Mouse (Mus musculus) embryo, embryonic 10.5 days (tissue): ENCODE measurements around the gene Slc25a20.
"Not testable (repeated sequence)": the region's sequence is repeated elsewhere in the genome, so short reads cannot be mapped to it uniquely, and the experiment has no call there.

Source experiments
- DNase-seq: peaks from one replicate; pipeline ENCODE4 v3.0.0-alpha.2; 2015; ENCODE audit warnings: low spot score

Slc25a20 gene

DNA sequence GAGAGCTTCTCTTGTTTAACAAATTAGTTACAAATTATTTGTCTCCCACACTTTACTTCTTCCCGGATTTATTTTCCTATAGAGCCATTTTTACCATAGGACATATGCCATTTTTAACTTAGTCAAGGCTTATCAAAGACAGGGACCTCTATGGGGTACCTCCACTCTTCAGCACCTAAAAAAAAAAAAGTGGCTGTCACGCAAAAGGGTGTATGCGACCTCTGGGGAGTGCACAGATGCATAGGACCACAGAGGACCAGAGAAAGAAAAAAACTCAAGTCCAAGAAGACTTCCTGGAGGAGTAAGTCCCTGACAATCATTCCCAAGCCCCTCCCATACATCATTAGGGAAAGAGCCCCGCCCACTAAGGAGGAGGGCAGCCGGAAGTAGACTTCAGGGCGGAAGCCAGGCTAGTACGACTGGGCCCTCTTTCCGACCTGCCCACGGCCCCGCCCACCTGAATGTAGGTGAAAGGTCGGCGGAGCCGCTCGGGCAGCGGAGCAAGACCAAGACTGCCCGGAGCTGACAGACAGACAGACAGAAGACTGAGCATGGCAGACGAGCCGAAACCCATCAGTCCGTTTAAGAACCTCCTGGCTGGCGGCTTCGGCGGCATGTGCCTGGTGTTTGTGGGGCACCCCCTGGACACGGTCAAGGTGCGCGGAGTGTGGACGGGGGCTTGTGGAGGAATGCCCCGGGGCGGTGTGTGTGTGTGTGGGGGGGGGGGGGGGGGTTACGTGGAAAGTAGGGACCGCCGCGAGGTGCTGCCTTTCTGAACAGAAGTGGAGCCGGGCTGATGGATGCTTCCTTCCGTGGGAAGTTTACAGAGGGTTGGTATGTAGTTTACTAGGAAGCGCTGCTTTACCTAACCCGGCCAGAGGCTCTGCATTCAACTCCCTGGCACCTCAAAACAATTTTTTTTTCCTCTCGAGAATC, at the start of gene Slc25a20:
Gene Slc25a20 (plus strand): TSS at position 412 of the 936 bp plus-strand sequence.
- DNase-seq, result peak; percentile 93

DNA sequence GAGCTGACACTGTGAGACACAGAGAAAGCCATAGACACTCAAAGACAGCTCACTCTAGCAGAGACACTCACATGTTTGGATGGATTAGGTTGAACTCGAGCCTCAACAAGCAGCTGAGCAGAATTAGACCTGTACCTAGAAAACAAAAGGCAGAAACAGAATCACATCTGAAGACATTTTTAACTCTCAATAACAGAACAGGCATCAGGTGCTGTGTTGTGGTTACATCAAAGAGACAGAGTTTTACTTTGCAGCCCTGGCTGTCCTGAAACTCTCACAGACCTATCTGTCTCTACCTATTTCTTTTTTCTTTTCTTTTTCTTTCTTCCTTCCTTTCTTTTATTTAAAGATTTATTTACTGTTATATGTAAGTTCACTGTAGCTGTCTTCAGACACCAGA, 44.6 kb upstream of the Slc25a20 start:
- DNase-seq, result no peak

DNA sequence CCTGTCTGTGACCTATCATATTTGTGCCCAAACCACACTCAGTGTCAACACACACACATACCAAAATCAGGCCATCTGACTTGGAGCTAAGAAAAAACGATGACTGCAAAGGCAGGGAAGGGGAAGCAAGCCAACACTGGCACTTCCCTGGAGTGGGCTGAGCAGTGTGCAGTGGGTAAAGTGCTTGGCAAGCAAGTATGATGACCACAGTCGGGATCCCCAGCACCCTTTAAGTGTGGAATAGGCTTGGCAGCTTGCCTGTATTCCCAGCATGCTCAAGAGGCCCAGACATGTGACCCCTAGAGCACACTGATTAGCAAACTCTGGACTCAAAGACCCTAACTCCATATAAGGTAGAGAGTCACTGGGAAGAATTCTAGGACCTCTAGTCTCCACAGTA, 35.4 kb upstream of the Slc25a20 start:
- DNase-seq, result no peak

DNA sequence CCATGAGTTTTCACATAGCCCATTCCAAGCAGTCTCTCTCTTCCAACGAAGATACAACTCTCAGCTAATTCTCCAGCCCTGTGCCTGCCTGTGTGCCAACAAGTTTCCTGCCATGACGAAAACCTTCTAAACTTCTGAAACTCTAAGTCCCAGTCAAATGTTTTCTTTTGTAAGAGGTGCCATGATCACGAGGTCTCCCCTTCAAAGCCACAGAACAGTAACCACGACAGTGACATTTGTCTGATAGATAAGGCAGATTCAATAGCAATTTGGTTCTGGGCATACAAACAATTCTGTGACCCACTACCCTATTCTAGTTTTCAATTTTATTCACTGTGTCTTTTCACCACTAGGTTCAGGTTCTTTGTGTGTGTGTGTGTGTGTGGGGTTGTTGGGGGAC, 33.7 kb upstream of the Slc25a20 start:
- no peak for DNase-seq

DNA sequence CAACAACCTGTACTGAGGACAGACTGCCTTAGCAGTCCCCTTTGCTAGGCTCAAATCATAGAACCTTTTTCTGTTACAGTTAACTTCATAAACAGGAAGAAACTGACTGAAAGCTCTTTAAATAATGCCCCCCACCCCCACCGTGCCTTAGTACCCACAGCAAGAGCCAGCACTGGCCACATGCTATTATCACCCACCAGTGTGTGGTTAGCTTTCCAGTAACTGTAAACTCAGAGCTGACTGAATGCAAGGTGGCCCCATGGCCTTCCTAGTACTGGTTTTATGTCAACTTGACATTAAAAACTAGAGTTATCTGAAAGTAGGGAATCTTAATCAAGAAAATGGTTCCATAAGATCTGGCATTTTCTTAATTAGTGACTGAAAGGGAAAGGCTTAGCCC, 31.2 kb upstream of the Slc25a20 start:
- no peak for DNase-seq

DNA sequence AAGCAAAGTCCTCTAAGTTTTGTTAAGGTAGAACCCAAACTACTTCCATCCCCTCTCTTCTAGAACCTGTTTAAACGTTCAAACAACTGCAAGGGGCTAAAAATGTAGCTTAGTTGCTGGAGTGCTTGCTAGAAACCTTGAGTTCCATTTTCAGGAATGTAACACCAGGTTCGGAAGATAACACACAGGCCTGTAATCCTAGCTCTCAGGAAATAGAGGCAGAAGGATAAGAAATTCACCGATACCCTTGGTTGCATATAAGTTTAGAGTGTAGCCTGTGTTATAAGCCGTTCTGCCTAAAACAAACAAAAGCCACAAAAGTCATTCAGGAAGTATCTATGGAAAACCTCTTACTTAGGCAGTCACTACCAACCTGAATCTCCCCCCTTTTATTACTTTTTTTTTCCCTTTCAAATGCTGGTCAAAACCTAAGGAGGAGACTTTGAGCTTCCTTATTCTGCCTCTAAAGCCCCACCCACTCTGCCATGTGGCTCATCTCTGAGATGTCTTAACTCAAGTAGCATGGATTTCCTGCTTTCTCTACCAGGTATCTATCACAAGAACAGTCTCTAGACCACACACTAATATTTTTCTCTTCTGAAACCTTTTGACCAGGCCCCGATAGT, 30.1 kb upstream of the Slc25a20 start:
- no peak for DNase-seq

DNA sequence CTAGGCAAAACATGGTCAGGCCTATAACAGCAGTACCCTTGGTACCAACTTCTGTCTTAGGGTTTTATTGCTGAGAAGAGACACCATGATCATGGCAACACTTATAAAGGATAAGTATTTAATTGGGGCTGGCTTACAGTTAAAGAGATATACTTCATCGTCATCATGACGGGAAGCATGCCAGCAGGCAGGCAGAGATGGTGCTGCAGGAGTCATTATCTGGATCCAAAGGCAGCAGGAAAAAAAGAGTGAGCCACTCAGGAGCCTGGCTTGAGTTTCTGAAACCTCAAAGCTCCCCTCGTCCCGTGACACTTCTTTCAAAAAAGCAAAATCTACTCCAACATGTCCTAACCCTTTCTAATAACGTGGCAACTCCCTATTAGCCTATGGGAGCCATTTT, 29.5 kb upstream of the Slc25a20 start:
- no peak for DNase-seq

DNA sequence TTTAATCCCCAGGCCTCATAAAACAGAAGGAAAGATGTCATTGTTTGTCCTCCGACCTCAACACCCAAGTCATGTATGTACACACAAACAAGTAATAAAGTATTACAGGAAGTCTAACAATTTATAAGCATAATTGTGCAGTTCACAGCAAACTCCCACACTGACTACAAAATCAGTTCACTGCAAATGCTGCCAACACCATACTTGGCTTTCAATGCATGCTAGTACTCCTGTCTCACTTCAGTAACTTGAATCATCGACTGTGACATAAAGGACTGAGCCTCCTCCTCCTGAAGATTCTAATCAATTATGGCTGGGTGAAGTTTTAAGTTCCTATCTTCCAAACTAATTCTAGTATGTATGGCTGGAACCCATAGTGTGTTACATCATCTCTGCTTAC, 28.0 kb upstream of the Slc25a20 start:
- DNase-seq, result no peak

DNA sequence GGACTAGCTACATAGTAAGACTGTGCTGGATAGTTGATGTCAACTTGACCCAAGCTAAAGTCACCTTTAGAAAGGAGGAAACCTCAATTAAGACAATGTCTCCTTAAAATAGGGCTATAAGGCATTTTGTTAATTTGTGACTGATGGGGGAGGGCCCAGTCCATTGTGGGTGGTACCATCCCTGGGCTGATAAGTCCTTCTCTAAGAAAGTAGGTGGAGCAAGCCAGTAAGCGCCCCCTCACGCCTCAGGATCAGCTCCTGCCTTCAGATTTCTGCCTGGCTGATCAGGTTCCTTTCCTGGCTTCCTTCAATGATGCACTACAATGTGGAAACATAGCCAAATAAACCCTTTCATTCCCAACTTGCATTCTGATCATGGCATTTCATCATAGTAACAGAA, 26.5 kb upstream of the Slc25a20 start:
- no peak for DNase-seq

DNA sequence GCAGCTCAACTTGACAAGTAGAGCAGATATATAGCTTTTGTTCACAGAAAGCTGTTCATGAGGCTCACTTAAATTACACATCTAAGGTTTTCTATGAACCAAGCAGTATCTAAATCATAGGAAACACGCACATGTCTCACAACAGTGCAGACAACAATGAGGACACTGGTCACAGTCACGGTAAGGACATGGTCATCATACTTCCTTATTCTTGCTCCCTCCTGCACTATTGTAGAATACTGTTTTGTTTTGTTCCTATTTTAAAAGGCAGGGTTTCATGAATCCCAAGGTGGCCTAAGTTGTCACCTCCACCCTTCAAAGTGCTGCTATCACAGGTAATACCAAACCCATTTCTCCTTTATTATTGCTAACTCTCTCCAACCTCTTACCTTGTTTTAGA, 22.1 kb upstream of the Slc25a20 start:
- no peak for DNase-seq

DNA sequence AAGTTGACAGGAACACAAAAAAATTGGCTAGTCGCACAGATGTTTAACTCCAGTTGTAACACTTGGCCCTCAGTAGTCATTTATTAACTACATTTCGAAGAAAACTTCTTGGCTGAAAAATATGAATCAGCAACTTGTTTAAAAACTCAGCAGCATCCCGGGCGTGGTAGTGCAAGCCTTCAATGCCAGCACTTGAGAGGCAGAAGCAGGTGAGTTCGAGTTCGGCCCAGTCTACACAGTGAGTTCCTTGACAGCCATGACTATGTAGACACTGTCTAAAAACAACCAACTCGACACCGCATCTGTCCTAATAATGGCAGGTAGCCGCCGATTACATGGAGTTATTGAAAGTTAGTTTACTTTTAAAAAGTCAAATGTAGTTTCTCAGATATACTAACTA, 13.7 kb upstream of the Slc25a20 start:
- DNase-seq, result no peak

DNA sequence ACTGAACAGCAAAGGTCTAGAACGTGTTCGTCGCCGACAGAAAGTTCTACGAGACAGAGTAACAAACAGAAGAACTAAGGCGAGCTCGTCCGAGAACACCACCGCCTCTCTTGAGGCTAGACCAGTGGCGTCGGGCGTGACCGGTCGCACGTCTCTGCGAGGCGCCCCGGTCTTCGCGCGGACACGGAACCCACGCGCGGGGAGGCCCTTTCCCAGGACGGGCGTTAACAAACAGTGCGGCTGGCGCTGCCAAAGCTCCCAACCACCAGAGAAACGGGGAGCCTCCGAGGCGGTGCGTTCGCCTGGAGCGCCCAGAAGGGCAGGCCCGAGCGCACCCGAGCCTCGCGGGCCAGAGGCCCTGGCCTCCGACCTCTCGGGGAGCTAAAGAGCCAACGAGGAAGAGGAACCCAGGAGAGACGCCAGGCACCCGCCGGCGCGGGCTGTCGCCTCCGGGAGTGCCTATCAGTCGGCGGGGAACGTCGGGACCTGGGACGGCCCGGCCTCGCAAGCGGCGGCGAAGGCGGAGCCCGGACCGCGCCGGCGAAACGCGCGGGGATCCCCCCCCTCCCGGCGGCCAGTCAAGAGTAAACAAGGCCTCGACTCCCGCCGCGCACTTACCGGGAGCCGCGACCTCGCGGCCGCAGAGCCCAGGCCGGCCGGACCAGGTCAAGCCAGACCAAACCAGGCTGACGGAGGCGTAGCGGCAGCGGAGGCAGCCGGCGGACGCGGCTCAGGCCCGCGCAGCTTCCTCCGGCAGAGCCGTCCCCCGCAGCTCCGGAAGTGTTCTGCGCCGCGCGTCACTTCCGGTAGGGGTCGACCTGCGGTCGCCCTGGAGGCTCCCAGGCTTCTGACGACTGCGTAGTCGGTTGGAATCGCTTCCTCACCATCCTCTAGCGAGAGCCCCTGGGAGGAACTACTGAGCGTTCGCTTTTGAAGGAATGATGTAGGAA, 13.0 kb upstream of the Slc25a20 start, which contains the start of gene Arih2:
Gene Arih2 (minus strand): TSS at position 776 of the 950 bp plus-strand sequence.
- DNase-seq, result peak; percentile 95

DNA sequence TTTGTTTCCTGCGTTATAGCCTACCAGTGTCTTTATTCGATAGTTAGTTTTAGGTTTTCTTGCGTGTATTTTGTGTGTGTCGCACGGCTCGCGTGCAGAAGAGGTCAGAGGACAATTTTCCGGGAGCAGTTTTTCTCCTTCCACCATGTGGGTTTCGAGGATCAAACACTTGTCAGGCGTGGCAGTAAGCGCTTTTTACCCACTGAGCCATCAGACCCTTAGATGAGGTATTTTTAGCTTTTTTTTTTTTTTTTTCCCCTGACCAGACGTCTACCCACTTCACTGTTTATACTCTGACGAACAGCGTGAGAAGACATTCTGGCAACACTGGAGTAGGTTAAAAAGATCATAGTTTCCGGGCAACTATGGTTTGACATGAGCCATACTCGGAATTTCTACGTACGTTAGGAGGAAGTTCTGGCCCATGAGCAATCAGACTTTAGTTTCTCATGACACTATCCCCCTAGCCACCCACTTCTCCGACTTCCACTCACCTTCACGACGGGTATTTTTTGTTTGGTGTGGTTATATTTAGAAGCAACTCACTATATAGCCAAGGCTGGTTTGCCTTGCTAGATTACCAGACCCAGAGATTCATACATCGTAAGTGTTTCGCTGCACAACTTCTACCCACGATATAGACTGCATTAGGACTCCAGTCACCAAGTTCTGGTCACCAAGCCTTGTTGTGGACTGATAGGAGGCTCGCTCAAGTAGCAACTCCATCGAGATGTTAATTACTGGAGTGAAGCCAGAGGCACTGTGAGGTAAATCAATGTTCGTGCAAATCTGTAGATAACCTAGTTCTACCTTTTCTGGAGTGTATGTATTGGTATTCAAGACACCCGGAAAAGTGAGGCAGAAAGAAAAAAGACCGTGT, 12.1 kb upstream of the Slc25a20 start:
- DNase-seq, result peak; percentile 4

DNA sequence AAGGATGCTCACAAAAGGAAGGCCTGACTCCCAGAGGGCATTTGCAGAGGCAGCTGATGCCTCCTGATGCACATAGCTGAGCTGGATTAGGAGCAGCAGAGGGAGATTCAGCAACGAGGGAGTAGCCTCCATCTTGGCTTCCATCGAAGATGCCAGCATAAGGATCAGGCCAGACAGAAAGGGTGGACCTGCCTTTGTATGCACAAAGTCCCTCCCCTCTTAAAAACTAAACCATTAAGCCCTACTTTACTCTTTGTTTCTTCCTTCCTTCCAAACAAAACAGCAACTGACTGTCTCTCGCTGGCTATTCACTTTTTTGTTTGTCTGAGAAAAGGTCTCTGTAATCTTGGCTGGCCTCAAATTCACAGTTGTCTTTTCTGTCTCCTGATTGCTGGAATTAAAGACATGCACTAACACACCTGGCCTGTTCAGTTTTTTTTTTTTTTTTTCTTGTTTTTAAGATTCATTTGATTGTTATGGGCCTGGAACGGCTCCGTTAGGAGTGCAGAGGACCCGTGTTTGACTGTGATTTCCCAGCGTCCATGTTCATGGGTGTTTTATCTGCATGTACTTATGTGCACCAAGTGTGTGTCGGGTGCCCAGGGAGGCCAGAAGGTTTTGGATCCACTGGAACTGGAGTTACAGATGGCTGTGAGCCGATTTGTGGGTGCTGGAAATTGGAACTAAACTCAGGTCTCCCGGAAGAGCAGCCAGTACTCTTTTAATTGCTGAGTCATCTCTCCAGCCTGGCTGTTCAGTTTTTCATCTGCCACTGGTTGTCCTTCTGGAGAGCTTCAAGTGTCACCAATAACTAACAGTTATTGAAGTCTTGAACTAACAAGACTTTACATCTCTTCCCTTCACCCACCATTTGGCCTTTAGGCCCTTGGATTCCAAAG, 7.1 kb upstream of the Slc25a20 start:
- no peak for DNase-seq

DNA sequence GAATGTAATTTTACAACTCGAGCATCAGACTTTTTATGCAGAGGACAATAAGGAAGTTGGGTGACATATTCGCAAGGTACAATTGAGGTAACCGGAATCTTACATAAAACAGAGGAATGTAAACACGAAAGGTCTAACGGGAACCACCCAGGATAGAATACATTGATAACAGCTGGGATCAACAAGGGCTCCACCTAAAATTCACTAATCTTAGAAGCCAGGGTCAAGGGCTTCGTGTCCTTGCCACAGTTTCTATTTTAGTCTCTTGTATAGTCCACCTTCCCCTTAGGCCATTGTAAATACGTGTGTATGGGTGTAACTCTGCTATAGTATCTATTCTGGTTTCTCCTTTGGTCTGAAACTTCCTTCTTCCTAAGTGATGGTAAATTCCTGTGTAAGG, 6.0 kb upstream of the Slc25a20 start:
- DNase-seq, result not testable (repeated sequence)

DNA sequence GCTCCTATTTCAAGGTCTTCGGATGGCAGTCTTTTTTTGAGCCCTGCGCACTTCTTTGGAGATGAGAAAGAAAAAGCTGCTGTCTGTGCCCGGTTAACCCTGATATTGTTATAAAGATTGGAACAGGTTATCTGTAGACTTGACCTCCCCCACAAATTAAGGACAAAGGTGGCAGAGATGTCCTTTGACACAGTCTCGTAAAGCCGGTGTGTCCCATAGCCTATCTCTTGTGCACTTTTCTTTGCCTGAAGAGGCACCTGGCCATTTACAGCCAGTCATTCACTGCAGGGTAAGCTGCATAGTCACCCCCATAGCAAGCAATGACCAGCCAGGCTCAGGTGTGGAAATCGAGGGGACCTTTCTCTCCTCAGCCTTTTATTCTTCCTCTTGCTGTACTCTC, 772 bp downstream of the Slc25a20 start:
- DNase-seq, result no peak

DNA sequence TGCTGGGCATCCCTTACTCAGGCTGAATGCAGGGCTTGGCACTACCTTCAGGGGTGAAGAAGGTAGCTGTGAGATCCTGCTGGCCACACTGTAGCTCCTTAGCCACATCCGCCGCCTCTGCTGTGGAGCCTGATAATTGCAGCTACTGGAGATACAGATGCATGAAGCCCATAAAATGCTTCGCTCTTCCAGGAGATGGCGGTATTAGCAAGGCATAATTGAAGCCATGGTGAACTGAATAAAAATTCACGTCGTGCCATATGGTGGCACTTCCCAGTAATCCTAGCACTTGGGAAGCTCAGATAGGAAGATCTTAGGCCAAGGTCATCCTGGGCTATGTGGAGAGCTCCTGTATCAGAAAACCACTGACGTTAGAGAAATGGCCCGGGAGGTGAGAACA, 8.0 kb downstream of the Slc25a20 start:
- DNase-seq, result peak; percentile 70

DNA sequence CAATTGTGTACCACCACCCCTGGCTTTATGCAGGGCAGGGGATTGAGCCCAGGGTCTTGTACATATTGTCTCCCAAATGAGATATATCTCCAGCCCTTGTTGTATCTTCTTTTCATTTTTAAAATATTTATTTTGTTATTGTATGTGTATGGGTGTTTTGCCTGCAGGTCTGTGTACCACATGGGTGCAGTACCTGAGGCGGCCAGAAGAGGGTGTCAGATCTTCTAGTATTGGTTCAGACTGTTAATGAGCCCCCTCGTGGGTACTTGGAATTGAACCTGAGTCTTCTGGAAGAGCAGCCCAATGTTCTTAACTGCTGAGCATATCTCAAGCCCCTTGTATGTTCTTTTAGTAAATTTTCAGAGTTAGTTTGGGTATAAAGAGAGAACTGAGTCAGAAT, 11.3 kb downstream of the Slc25a20 start:
- peak; percentile 42 for DNase-seq

DNA sequence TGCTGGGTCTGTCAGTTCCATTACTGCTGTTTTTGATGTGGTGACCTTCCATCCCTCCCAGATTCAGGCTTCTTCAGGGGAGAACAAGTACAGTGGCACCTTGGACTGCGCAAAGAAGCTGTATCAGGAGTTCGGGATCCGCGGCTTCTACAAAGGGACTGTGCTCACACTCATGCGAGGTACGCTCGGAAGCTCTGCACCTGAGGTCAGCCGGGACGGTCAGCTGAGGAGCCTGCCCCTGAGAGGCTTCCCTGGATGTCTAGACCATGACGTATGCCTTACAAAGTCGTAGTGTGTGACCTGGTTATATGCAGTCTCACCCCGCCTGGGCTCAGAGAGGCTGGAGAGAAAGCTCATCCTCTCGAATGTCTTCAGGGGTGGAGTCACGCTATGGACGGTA, 18.1 kb downstream of the Slc25a20 start:
- DNase-seq, result no peak

DNA sequence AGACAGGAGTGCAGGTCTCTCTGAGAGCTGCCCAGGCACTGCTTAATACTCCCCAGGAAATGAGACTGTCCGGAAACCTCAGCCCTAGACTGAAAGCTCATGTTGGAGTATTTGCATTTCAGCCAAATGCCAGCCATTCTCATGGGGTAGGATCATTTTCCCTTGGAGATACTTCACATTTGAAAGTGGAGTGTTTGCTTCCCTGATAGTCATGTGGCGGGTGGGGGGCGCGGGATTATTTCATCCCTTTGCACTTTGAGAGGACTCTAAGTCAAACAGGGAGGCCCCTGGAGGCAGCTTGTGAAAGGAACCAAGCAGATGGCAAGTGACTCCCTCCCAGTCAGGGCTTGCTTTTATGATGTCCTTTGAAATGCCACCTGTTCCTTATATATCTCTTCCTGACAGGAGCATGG, 24.6 kb downstream of the Slc25a20 start:
- peak; percentile 72 for DNase-seq
